Mouse (Mus musculus) c-Kit-negative CD71-positive TER-119-positive erythroid progenitor cells, embryonic 14.5 days (primary cell): ENCODE measurements around the gene Pex16.

Experiments used
- DNase-seq: peaks from one replicate; pipeline ENCODE4 v3.0.0-alpha.2; 2013; ENCODE audit warnings: low read depth, low spot score

The Pex16 gene

DNA sequence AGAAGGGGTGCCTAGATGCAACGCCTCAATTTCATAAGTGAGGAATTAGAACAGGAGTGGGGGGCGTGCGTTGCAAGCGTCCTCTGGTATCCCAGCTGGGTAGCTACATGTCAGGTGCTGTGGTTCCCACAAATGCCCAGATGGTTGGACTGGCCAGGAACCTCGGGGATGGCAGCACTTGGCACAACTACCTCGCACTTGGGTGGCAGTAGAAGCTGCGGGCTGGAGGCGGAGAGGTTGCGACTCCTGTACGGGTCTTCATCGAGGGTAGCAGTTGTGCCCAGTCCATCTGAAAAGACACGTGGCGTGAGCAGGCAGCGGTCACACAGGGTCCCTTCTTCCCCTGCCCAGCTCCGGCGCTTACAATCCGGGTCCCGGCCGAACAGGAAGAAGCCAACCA, 4.1 kb upstream of the Pex16 start:
- no peak for DNase-seq

GRCm38 (mm10) chr2:92370821-92371805, 3.4 kb upstream of the Pex16 start:
- DNase-seq, result no peak

GRCm38 (mm10) chr2:92371971-92372690, 2.3 kb upstream of the Pex16 start:
- no peak for DNase-seq

GRCm38 (mm10) chr2:92372767-92373436, 1.6 kb upstream of the Pex16 start:
- no peak for DNase-seq

- DNase-seq, result no peak
Measured at GRCm38 (mm10) chr2:92373437-92373813, 1.1 kb upstream of the Pex16 start.

GRCm38 (mm10) chr2:92375099-92375623, 685 bp downstream of the Pex16 start:
- DNase-seq, result peak; percentile 78

DNA sequence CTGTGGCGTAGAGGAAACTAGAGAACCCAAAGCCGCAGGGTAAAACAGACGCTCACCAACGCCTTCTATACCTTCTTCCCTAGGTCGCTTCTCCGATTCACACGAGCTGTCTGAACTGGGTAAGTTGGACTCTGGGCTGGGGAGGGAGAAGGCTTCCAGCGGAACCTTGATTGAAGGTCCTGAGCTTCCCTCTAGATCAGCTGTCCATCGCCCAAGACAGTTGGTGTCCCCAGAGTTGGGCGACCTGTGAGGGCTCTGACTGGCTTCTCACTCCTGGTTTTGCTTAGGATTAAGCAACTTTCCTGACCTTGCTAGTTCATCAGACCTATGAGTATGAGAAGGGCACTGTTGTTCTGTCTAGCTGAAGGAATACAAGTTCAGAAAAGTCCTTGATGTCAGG, 1.3 kb downstream of the Pex16 start:
- DNase-seq, result peak; percentile 20

- DNase-seq, result no peak
Measured at GRCm38 (mm10) chr2:92376300-92376699, 1.8 kb downstream of the Pex16 start.

- DNase-seq, result no peak
Measured at GRCm38 (mm10) chr2:92377320-92377719, 2.8 kb downstream of the Pex16 start.

GRCm38 (mm10) chr2:92379783-92380494, 5.5 kb downstream of the Pex16 start:
- DNase-seq, result no peak

DNA sequence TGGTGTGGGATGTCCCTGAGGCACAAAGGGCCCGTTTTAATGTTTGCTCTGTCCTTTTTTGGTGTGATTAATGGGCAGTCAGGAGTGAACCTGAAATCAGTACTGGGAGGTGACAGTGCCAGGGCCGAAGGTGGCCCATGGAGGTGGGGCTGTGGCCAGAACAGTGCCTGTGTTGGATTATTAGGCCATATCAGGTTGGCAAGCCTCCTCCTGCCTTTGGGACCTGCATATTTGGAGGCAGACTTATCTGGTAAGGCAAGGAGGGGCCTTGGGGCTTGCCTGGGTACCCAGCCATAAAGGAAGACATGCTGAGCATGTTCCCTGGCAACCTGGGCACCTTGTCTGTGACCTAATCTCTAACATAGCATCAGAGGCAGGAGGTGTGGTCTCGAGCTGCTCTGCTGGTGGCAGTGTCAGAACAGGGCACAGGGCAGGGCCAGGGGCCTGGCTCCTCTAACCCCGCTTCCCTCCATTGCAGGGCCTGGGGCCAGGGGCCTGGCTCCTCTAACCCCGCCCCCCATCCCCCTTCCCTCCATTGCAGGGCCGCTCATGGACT, 6.1 kb downstream of the Pex16 start:
- DNase-seq, result no peak

- no peak for DNase-seq
Measured at GRCm38 (mm10) chr2:92381161-92381560, 6.7 kb downstream of the Pex16 start.

- no peak for DNase-seq
Measured at GRCm38 (mm10) chr2:92381901-92382588, 7.6 kb downstream of the Pex16 start, which contains the start of gene 1700029I15Rik. Gene 1700029I15Rik, plus strand, starts transcription at chr2:92382538.

GRCm38 (mm10) chr2:92382759-92383158, 8.3 kb downstream of the Pex16 start:
- DNase-seq, result no peak

- DNase-seq, result no peak
Measured at GRCm38 (mm10) chr2:92384101-92384500, 9.6 kb downstream of the Pex16 start.

GRCm38 (mm10) chr2:92385113-92386051, 10.9 kb downstream of the Pex16 start:
- DNase-seq, result no peak

GRCm38 (mm10) chr2:92386821-92387570, 12.5 kb downstream of the Pex16 start:
- no peak for DNase-seq

- no peak for DNase-seq
Measured at GRCm38 (mm10) chr2:92387646-92388045, 13.2 kb downstream of the Pex16 start.
